Mouse (Mus musculus) MEL (cell line): ENCODE data around the gene Emx2. TPM values are rescaled to one million over a fixed set of nuclear protein-coding genes. Genes with fewer than 3 reads are reported as not detected.

Experiments
- DNase-seq: peaks from one replicate; pipeline ENCODE4 v3.0.0; 2011; ENCODE audit warnings: low read depth, low spot score
- H3K27ac ChIP-seq: 2 replicates; pipeline ENCODE4 v1.5.1; 2012; ENCODE audit warnings: low read depth, mild to moderate bottlenecking, control low read depth, low read length, moderate library complexity; ENCODE audit not compliant: control insufficient read depth
- H3K27me3 ChIP-seq, 2 experiments: fragments of 150-350 bp in 1 of 2; sonication (generic) in 1 of 2; 2 replicates each; pipeline ENCODE4 v1.6.1; 2012; ENCODE audit warnings: low read length in 2 of 2, mild to moderate bottlenecking in 2 of 2, improper control_type of control experiment in 1 of 2, moderate library complexity in 1 of 2; ENCODE audit not compliant: insufficient read depth in 2 of 2, control insufficient read depth in 1 of 2
- H3K36me3 ChIP-seq, 2 experiments: 2 replicates each; pipeline ENCODE4 v1.6.1; 2012 to 2014; ENCODE audit warnings: low read length in 2 of 2, improper control_type of control experiment in 1 of 2, inconsistent platforms in 1 of 2, mild to moderate bottlenecking in 1 of 2; ENCODE audit not compliant: insufficient read depth in 2 of 2, control insufficient read depth in 1 of 2
- H3K4me1 ChIP-seq, 2 experiments: fragments of 150-350 bp in 1 of 2; sonication (generic) in 1 of 2; 2 replicates each; pipeline ENCODE4 v1.6.1; 2012; ENCODE audit warnings: low read length in 2 of 2, improper control_type of control experiment in 1 of 2, mild to moderate bottlenecking in 1 of 2; ENCODE audit not compliant: insufficient read depth in 2 of 2, control insufficient read depth in 1 of 2
- H3K4me3 ChIP-seq, 2 experiments: fragments of 150-350 bp in 1 of 2; sonication (generic) in 1 of 2; 2 replicates each; pipeline ENCODE4 v1.5.1; 2012; ENCODE audit warnings: low read depth in 2 of 2, low read length in 2 of 2, mild to moderate bottlenecking in 2 of 2, moderate library complexity in 2 of 2, control low read depth in 1 of 2, improper control_type of control experiment in 1 of 2; ENCODE audit not compliant: control insufficient read depth in 1 of 2, insufficient read depth in 1 of 2
- H3K79me2 ChIP-seq: 2 replicates; pipeline ENCODE4 v1.6.1; 2012; ENCODE audit warnings: mild to moderate bottlenecking, low read length, moderate library complexity; ENCODE audit not compliant: control insufficient read depth, poor library complexity, insufficient read depth
- H3K9ac ChIP-seq: 2 replicates; pipeline ENCODE4 v1.6.1; 2012; ENCODE audit warnings: low read depth, mild to moderate bottlenecking, control low read depth, low read length, moderate library complexity; ENCODE audit not compliant: control insufficient read depth, poor library complexity, severe bottlenecking
- H3K9me3 ChIP-seq: fragments of 150-350 bp; sonication (generic); replicated peaks from 2 replicates; pipeline ENCODE4 v1.6.1; 2012; ENCODE audit warnings: mild to moderate bottlenecking, low read length, improper control_type of control experiment, moderate library complexity; ENCODE audit not compliant: insufficient read depth
- BHLHE40 ChIP-seq: IDR thresholded peaks from 2 replicates; pipeline ENCODE4 v1.6.1; 2012; ENCODE audit warnings: low read depth, mild to moderate bottlenecking, inconsistent platforms, low read length, improper control_type of control experiment, borderline replicate concordance
- CHD1 ChIP-seq: IDR thresholded peaks from 2 replicates; pipeline ENCODE4 v1.6.1; 2012; ENCODE audit warnings: low read depth, mild to moderate bottlenecking, inconsistent platforms, low read length, improper control_type of control experiment
- CHD2 ChIP-seq: IDR thresholded peaks from 2 replicates; pipeline ENCODE4 v1.6.1; 2011; ENCODE audit warnings: low read length, improper control_type of control experiment
- E2F4 ChIP-seq: IDR thresholded peaks from 2 replicates; pipeline ENCODE4 v1.6.1; 2011; ENCODE audit warnings: low read depth, low read length, improper control_type of control experiment, borderline replicate concordance
- ELF1 ChIP-seq: IDR thresholded peaks from 2 replicates; pipeline ENCODE4 v1.6.1; 2014; ENCODE audit warnings: low read depth, mild to moderate bottlenecking, inconsistent platforms, low read length, improper control_type of control experiment, moderate library complexity
- ETS1 ChIP-seq: IDR thresholded peaks from 2 replicates; pipeline ENCODE4 v1.6.1; 2012; ENCODE audit warnings: low read depth, mild to moderate bottlenecking, inconsistent platforms, low read length, improper control_type of control experiment, moderate library complexity
- GABPA ChIP-seq: IDR thresholded peaks from 2 replicates; pipeline ENCODE4 v1.6.1; 2012; ENCODE audit warnings: low read depth, mild to moderate bottlenecking, inconsistent platforms, low read length, improper control_type of control experiment, moderate library complexity
- GATA1 ChIP-seq: IDR thresholded peaks from 2 replicates; pipeline ENCODE4 v1.6.1; 2011; ENCODE audit warnings: low read depth, low read length, improper control_type of control experiment
- JUND ChIP-seq: IDR thresholded peaks from 2 replicates; pipeline ENCODE4 v1.6.1; 2011; ENCODE audit warnings: low read depth, mild to moderate bottlenecking, improper control_type of control experiment, low read length
- KAT2A ChIP-seq: conservative IDR thresholded peaks from 2 replicates; pipeline ENCODE4 v1.6.1; 2012; ENCODE audit warnings: low read depth, low read length, improper control_type of control experiment, inconsistent platforms
- MAX ChIP-seq: IDR thresholded peaks from 2 replicates; pipeline ENCODE4 v1.6.1; 2011; ENCODE audit warnings: low read length, improper control_type of control experiment
- MAZ ChIP-seq: IDR thresholded peaks from 2 replicates; pipeline ENCODE4 v1.6.1; 2012; ENCODE audit warnings: low read depth, mild to moderate bottlenecking, inconsistent platforms, low read length, improper control_type of control experiment
- MXI1 ChIP-seq: IDR thresholded peaks from 2 replicates; pipeline ENCODE4 v1.6.1; 2011; ENCODE audit warnings: mild to moderate bottlenecking, low read depth, low read length, improper control_type of control experiment
- POLR2A ChIP-seq, 2 experiments: IDR thresholded peaks; 2 replicates each; pipeline ENCODE4 v1.6.1; 2011 to 2012; ENCODE audit warnings: low read length in 2 of 2, mild to moderate bottlenecking in 2 of 2, control low read depth in 1 of 2, improper control_type of control experiment in 1 of 2, low read depth in 1 of 2, moderate library complexity in 1 of 2; ENCODE audit not compliant: control insufficient read depth in 1 of 2, insufficient read depth in 1 of 2, poor library complexity in 1 of 2
- POLR2AphosphoS5 ChIP-seq: IDR thresholded peaks from 2 replicates; pipeline ENCODE4 v1.6.1; 2012; ENCODE audit warnings: low read depth, borderline replicate concordance, mild to moderate bottlenecking, inconsistent platforms, low read length, moderate library complexity, mixed read lengths
- RAD21 ChIP-seq: IDR thresholded peaks from 2 replicates; pipeline ENCODE4 v1.6.1; 2011; ENCODE audit warnings: mild to moderate bottlenecking, low read depth, low read length, improper control_type of control experiment
- UBTF ChIP-seq: IDR thresholded peaks from 2 replicates; pipeline ENCODE4 v1.6.1; 2012; ENCODE audit warnings: low read depth, mild to moderate bottlenecking, inconsistent platforms, low read length, improper control_type of control experiment, moderate library complexity, borderline replicate concordance; ENCODE audit not compliant: insufficient read depth
- ZKSCAN1 ChIP-seq: IDR thresholded peaks from 2 replicates; pipeline ENCODE4 v1.6.1; 2012; ENCODE audit warnings: low read depth, mild to moderate bottlenecking, inconsistent platforms, low read length, improper control_type of control experiment, moderate library complexity
- ZMIZ1 ChIP-seq: IDR thresholded peaks from 2 replicates; pipeline ENCODE4 v1.6.1; 2012; ENCODE audit warnings: low read depth, mild to moderate bottlenecking, inconsistent platforms, low read length, improper control_type of control experiment, moderate library complexity
- polyA plus RNA-seq, 2 experiments: library from polyadenylated mRNA; stranded (reverse) in 1 of 2; unstranded in 1 of 2; fragments of >175 nt in 1 of 2; fragments of >200 nt in 1 of 2; gene quantifications; 2 replicates each; pipeline versions ENCODE4 v1.2.1 to v1.2.4; 2012; ENCODE audit warnings: low replicate concordance in 2 of 2, low read depth in 1 of 2; ENCODE audit not compliant: insufficient read length in 2 of 2, insufficient read depth in 1 of 2, missing spikeins in 1 of 2
- total RNA-seq: library from RNA; depleted of rRNA; stranded (reverse); fragments of 300-350 nt; gene quantifications from 2 replicates; pipeline ENCODE4 v1.2.3, GENCODE M21; 2012

Gene Emx2
- total and polyA plus RNA-seq, 3 experiments = 0.08 TPM; not detected in 2

- H3K27ac ChIP-seq = no peak overlapping the region
- no peak overlapping the region for H3K9ac ChIP-seq
- no peaks in the 10 kb centered on the region; a peak in 2 of 4 replicates for H3K27me3 ChIP-seq
- no peaks in the 10 kb centered on the region for H3K36me3 ChIP-seq
- H3K4me1 ChIP-seq = no peaks in the 10 kb centered on the region
- no peak overlapping the region for H3K4me3 ChIP-seq
- TF ChIP-seq RAD21 = no peak
- TF ChIP-seq GABPA = no peak
- no peak for TF ChIP-seq ELF1
- TF ChIP-seq GATA1 = no peak
- no peak for TF ChIP-seq E2F4
- no peak for TF ChIP-seq MAZ
- TF ChIP-seq ZKSCAN1 = no peak
- no peak for TF ChIP-seq MAX
- TF ChIP-seq ETS1 = no peak
- no peak for TF ChIP-seq BHLHE40
- TF ChIP-seq CHD2 = no peak
- no peak for TF ChIP-seq MXI1
- no peak for TF ChIP-seq UBTF
- no peak for TF ChIP-seq JUND
- no peak for TF ChIP-seq ZMIZ1
- no peak for TF ChIP-seq CHD1
- no peak for TF ChIP-seq KAT2A
- TF ChIP-seq POLR2A (IDR thresholded peaks at IDR 0.05; ENCODE audit: control insufficient read depth in 1 of 2, insufficient read depth in 1 of 2, low read depth in 1 of 2, low read length in 2 of 2, poor library complexity in 1 of 2) = no peak
- no peak for DNase-seq
- H3K79me2 ChIP-seq = no peaks in the 10 kb centered on the region
- no peaks in the 10 kb centered on the region for H3K9me3 ChIP-seq
Observed at GRCm38 (mm10) chr19:59465281-59465680, 7.1 kb downstream of the Emx2 start.

DNA sequence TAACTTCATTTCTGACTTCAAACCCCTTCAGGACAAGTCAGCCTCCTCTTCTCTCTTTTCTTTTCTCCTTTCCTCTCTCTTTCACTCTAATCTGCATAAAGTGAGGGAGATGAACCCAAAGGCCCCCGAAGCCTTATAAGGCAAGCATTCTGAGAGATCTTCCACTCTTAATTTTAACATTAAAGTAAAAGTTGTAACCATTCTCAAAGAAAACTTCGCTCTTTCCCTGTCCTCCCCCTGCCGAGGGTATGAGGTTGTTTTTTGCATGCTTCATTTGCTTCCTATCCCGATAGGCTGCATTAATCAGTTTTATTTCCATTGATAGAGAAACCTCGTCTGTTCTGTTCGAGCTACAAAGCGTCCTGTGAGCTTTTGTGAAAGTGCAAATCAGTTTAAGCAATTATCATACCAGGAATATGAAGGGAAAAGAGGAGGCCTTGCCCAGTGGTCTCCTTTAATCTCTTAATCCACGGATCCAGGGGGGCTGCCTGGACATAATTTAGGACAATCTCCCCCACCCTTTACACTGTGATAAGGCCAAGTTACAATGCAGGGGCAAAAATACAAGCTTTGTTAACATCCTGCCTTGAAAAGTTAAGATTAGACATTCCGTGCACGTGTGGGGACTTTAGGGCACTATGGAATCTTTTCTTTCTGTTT, 7.7 kb downstream of the Emx2 start:
- Histone ChIP-seq H3K9me3 (no peaks in the 10 kb centered on the region), H3K9ac (no peak overlapping the region), H3K36me3 (no peaks in the 10 kb centered on the region), H3K79me2 (no peaks in the 10 kb centered on the region), H3K4me1 (no peaks in the 10 kb centered on the region), H3K27ac (no peak overlapping the region), H3K27me3 (no peaks in the 10 kb centered on the region; a peak in 2 of 4 replicates), H3K4me3 (no peak overlapping the region)
- TF ChIP-seq POLR2AphosphoS5 = no peak
- DNase-seq = no peak
